Mouse (Mus musculus) T-cell, adult 2 months (primary cell): ENCODE measurements around the gene Srsf9.
"Not testable (repeated sequence)": the region's sequence is repeated elsewhere in the genome, so short reads cannot be mapped to it uniquely, and the experiment has no call there.

Experiments
- DNase-seq: peaks from one replicate; pipeline ENCODE4 v3.0.0; 2022; ENCODE audit warnings: low spot score

The Srsf9 gene

GRCm38 (mm10) chr5:115326875-115327609, at the start of gene Srsf9:
TSS of gene Srsf9 (plus strand) at chr5:115327177.
- peak; percentile 91 for DNase-seq

GRCm38 (mm10) chr5:115278053-115278452, 48.9 kb upstream of the Srsf9 start:
- no peak for DNase-seq

- no peak for DNase-seq
Observed at GRCm38 (mm10) chr5:115278785-115279184, 48.2 kb upstream of the Srsf9 start.

- DNase-seq, result peak; percentile 83
Observed at GRCm38 (mm10) chr5:115279226-115280049, 47.5 kb upstream of the Srsf9 start, which contains the start of gene Coq5. TSS of gene Coq5 (plus strand) at chr5:115279666.

GRCm38 (mm10) chr5:115280050-115280687, 46.8 kb upstream of the Srsf9 start:
- DNase-seq, result peak; percentile 13

GRCm38 (mm10) chr5:115284735-115285134, 42.2 kb upstream of the Srsf9 start:
- no peak for DNase-seq

- peak; percentile 19 for DNase-seq
Observed at GRCm38 (mm10) chr5:115294173-115294572, 32.8 kb upstream of the Srsf9 start.

GRCm38 (mm10) chr5:115296347-115296746, 30.6 kb upstream of the Srsf9 start:
- DNase-seq, result no peak

GRCm38 (mm10) chr5:115300035-115300744, 26.8 kb upstream of the Srsf9 start:
- DNase-seq, result peak; percentile 67

GRCm38 (mm10) chr5:115300792-115301614, 26.0 kb upstream of the Srsf9 start, which contains the start of gene Dynll1:
TSS of gene Dynll1 (minus strand) at chr5:115300999.
- peak; percentile 98 for DNase-seq

- DNase-seq, result no peak
Observed at GRCm38 (mm10) chr5:115301615-115302014, 25.4 kb upstream of the Srsf9 start.

- not testable (repeated sequence) for DNase-seq
Observed at GRCm38 (mm10) chr5:115302190-115302589, 24.8 kb upstream of the Srsf9 start.

- no peak for DNase-seq
Observed at GRCm38 (mm10) chr5:115312354-115312753, 14.6 kb upstream of the Srsf9 start.

GRCm38 (mm10) chr5:115312816-115313667, 13.9 kb upstream of the Srsf9 start:
- DNase-seq, result no peak

- DNase-seq, result peak; percentile 3
Observed at GRCm38 (mm10) chr5:115313668-115313943, 13.4 kb upstream of the Srsf9 start.

- DNase-seq, result no peak
Observed at GRCm38 (mm10) chr5:115316968-115317644, 9.9 kb upstream of the Srsf9 start.

GRCm38 (mm10) chr5:115317645-115318328, 9.2 kb upstream of the Srsf9 start:
- DNase-seq, result no peak

- DNase-seq, result peak; percentile 25
Observed at GRCm38 (mm10) chr5:115319004-115319940, 7.7 kb upstream of the Srsf9 start.
